Mouse (Mus musculus): ENCODE results near the gene Ptchd1. TPM values are rescaled to one million over a fixed set of nuclear protein-coding genes. Genes with fewer than 3 reads are reported as not detected.

Gene Ptchd1
- under 1 TPM in 1 of 2 experiments, not detected in 1; 0.22 TPM for total RNA-seq (2021)
- long read RNA-seq, experiment 1 = 0 reads
- long read RNA-seq, experiment 2 = 0 reads

GRCm38 (mm10) chrX:155623701-155624281, at the start of gene Ptchd1:
Gene Ptchd1 (minus strand): TSS chrX:155623814.
- intact Hi-C loops (cut with DNase I) = no loop called here
- no peak for DNase-seq

- intact Hi-C loops (cut with DNase I) = no loop called here
- no peak for DNase-seq
Measured at GRCm38 (mm10) chrX:155657971-155658370, 34.4 kb upstream of the Ptchd1 start.

- DNase-seq = no peak
- intact Hi-C loops (cut with DNase I) = loop anchor here (5.0 to 10.0 kb wide), 2 partner anchors 1659 to 1816 kb away; no protein-coding TSS in a partner anchor
Measured at GRCm38 (mm10) chrX:155645975-155646374, 22.4 kb upstream of the Ptchd1 start.

- intact Hi-C loops (cut with DNase I) = loop anchor here (10.0 kb wide), 1 partner anchor 1661 kb away; no protein-coding TSS in a partner anchor
- DNase-seq = peak in 1 of 2 experiments; percentile 25
Measured at GRCm38 (mm10) chrX:155643975-155644374, 20.4 kb upstream of the Ptchd1 start.

GRCm38 (mm10) chrX:155625671-155626196, 2.1 kb upstream of the Ptchd1 start:
- no peak for DNase-seq
- intact Hi-C loops (cut with DNase I) = no loop called here

- intact Hi-C loops (cut with DNase I) = no loop called here
- DNase-seq = no peak
Measured at GRCm38 (mm10) chrX:155624895-155625294, 1.3 kb upstream of the Ptchd1 start.

- DNase-seq = no peak
- intact Hi-C loops (cut with DNase I) = no loop called here
Measured at GRCm38 (mm10) chrX:155624341-155624841, 777 bp upstream of the Ptchd1 start, which contains the start of gene Gm15155. Gene Gm15155 (plus strand): TSS chrX:155624741.

GRCm38 (mm10) chrX:155622961-155623599, 534 bp downstream of the Ptchd1 start:
- DNase-seq = no peak
- intact Hi-C loops (cut with DNase I) = no loop called here

GRCm38 (mm10) chrX:155622527-155622926, 1.1 kb downstream of the Ptchd1 start:
- intact Hi-C loops (cut with DNase I) = no loop called here
- DNase-seq = no peak

GRCm38 (mm10) chrX:155601196-155601595, 22.4 kb downstream of the Ptchd1 start:
- intact Hi-C loops (cut with DNase I) = no loop called here
- DNase-seq = no peak

- DNase-seq = no peak
- intact Hi-C loops (cut with DNase I) = no loop called here
Measured at GRCm38 (mm10) chrX:155596390-155596789, 27.2 kb downstream of the Ptchd1 start.

GRCm38 (mm10) chrX:155594685-155595084, 28.9 kb downstream of the Ptchd1 start:
- no peak for DNase-seq
- intact Hi-C loops (cut with DNase I) = no loop called here

- intact Hi-C loops (cut with DNase I) = no loop called here
- no peak for DNase-seq
Measured at GRCm38 (mm10) chrX:155592467-155592866, 31.1 kb downstream of the Ptchd1 start.

GRCm38 (mm10) chrX:155591490-155591889, 32.1 kb downstream of the Ptchd1 start:
- DNase-seq = no peak
- intact Hi-C loops (cut with DNase I) = no loop called here

GRCm38 (mm10) chrX:155584586-155584985, 39.0 kb downstream of the Ptchd1 start:
- intact Hi-C loops (cut with DNase I) = no loop called here
- no peak for DNase-seq

GRCm38 (mm10) chrX:155579791-155580190, 43.8 kb downstream of the Ptchd1 start:
- no peak for DNase-seq
- intact Hi-C loops (cut with DNase I) = no loop called here

GRCm38 (mm10) chrX:155572396-155572795, 51.2 kb downstream of the Ptchd1 start:
- intact Hi-C loops (cut with DNase I) = no loop called here
- DNase-seq = no peak

- intact Hi-C loops (cut with DNase I) = no loop called here
- no peak for DNase-seq
Measured at GRCm38 (mm10) chrX:155543780-155544179, 79.8 kb downstream of the Ptchd1 start.

Measured in heart, postnatal 14 days (tissue).